Mouse (Mus musculus) limb, embryonic 11.5 days (tissue): ENCODE data around the gene Smok2b. TPM values are rescaled to one million over a fixed set of nuclear protein-coding genes. Genes with fewer than 3 reads are reported as not detected.
A peak's percentile ranks its signal among the peaks of the same experiment; 100 is the strongest.
"Not testable (repeated sequence)": the region's sequence is repeated elsewhere in the genome, so short reads cannot be mapped to it uniquely, and the experiment has no call there.

Experiments used
- ATAC-seq: fragments of 200-750 bp; cut with Nextera tagmentation; 2 replicates; pipeline ENCODE4 v1.8.0; 2017; ENCODE audit warnings: low read depth; ENCODE audit not compliant: insufficient number of reproducible peaks, low FRiP score, low TSS enrichment
- DNase-seq: peaks from one replicate; pipeline ENCODE4 v3.0.0-alpha.2; 2015; ENCODE audit warnings: low spot score
- H3K27ac ChIP-seq: fragments of 300-500 bp; sonication (generic); replicated peaks from 2 replicates; pipeline ENCODE4 v1.5.1; 2014; ENCODE audit warnings: low read depth, mild to moderate bottlenecking, low read length
- H3K27me3 ChIP-seq: fragments of 300-500 bp; sonication (generic); 2 replicates; pipeline ENCODE4 v1.6.1; 2014; ENCODE audit warnings: mild to moderate bottlenecking, low read length, mixed read lengths; ENCODE audit not compliant: control insufficient read depth, insufficient read depth
- H3K36me3 ChIP-seq: fragments of 300-500 bp; sonication (generic); 2 replicates; pipeline ENCODE4 v1.6.1; 2014; ENCODE audit warnings: mild to moderate bottlenecking, low read length, moderate library complexity, mixed read lengths; ENCODE audit not compliant: control insufficient read depth, insufficient read depth
- H3K4me1 ChIP-seq: fragments of 300-500 bp; sonication (generic); 2 replicates; pipeline ENCODE4 v1.6.1; 2014; ENCODE audit warnings: low read length, mixed read lengths; ENCODE audit not compliant: control insufficient read depth, insufficient read depth
- H3K4me2 ChIP-seq: fragments of 300-500 bp; sonication (generic); 2 replicates; pipeline ENCODE4 v1.6.1; 2014; ENCODE audit warnings: low read depth, mild to moderate bottlenecking, moderate library complexity; ENCODE audit not compliant: severe bottlenecking
- H3K4me3 ChIP-seq: fragments of 300-500 bp; sonication (generic); 2 replicates; pipeline ENCODE4 v1.5.1; 2014; ENCODE audit warnings: low read depth, low read length
- H3K9ac ChIP-seq: fragments of 300-500 bp; sonication (generic); 2 replicates; pipeline ENCODE4 v1.6.1; 2014; ENCODE audit warnings: mild to moderate bottlenecking, low read length
- H3K9me3 ChIP-seq: fragments of 300-500 bp; sonication (generic); 2 replicates; pipeline ENCODE4 v1.6.1; 2016; ENCODE audit warnings: low read length; ENCODE audit not compliant: control insufficient read depth
- WGBS: fragments of 180-500 bp; shearing (Covaris S2); extraction: QIAGEN DNeasy Blood & Tissue Kit; methylation state at CpG from one replicate; pipeline ENCODE4 v1.1.7; 2014; 5-methylcytosine and 5-hydroxymethylcytosine counted together
- polyA plus RNA-seq: library from polyadenylated mRNA; unstranded; fragments of >200 nt; fragmentation: Nextera tagmentation; extraction: Ambion mirVana; gene quantifications from 2 replicates; pipeline ENCODE4 v1.2.1, GENCODE M21; 2014

Smok2b gene
- polyA plus RNA-seq, 1 experiment from 2014 or later: not detected

DNA sequence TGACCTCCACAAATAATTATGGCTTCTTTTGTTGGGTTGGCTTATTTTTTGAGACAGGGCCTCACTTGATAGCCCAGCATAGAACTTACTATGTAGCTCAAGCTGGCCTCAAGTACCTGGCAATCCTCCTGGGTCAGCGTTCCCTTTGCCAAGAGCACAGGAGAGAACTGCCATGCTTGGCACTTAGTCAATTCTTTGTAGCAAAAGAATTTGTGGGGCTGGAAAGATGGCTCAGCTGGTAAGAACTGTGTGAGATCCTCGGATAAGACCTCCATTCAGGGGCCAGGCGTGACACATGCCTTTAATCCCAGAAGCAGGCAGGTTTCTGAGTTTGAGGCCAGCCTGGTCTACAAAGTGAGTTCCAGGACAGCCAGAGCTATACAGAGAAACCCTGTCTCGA, 33.6 kb upstream of the Smok2b start:
- ATAC-seq, H3K4me1 ChIP-seq, H3K27ac ChIP-seq, DNase-seq, H3K4me2 ChIP-seq, H3K4me3 ChIP-seq, H3K27me3 ChIP-seq, H3K36me3 ChIP-seq, H3K9ac ChIP-seq: not testable (repeated sequence)
- peaks cover 18% of the 10 kb centered on the region for H3K9me3 ChIP-seq
- 67% methylated on average over 4 of the region's 4 CpGs for WGBS

DNA sequence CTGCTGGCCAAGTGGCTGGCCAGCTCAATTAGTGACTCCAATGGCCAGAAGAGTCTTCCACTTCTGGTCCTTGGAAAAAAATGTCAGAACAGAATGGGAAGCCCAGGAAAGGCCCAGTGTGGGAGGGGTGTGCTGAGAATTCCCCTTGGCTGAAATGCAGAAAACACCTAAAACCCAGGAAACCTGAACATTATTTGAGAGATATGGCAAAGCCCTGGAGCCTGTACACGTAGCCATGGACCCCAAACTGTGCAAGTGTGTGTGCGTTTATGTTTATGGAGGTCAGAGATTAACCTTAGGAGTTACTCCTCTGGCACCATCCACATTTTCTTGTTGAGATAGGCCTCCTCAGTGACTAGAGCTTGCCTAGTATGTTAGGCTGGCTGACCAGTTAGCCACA, 31.2 kb upstream of the Smok2b start:
- ATAC-seq, H3K4me2 ChIP-seq, H3K9ac ChIP-seq, H3K4me1 ChIP-seq, H3K27me3 ChIP-seq, H3K27ac ChIP-seq, H3K36me3 ChIP-seq, H3K4me3 ChIP-seq, DNase-seq: not testable (repeated sequence)
- peaks cover 17% of the 10 kb centered on the region for H3K9me3 ChIP-seq
- 92% methylated on average over 2 of the region's 2 CpGs for WGBS

DNA sequence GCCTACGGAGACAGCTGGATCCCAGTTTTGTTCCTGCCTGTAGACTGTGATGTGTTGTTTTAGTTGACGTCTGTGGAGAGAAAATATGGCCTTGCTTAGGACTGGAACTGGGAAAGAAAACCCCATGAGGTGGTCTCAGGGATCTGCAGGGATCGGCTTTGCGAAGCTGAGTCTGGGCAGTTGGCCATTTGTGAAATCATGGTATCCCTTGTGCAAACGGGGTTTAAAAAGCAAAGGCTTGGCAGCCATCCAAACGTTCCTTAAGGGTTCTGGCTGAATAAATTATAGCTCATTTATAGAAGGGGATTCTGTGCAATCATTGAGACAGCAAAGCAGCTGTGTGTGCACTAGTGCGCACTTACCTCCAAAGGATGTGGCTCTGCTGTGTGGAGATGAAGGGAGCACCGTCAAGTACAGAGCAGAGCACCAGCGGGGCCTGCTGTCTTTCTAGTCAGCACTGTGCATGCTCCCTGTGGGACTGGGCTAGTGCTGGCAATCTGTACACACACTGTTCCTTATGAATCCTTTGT, 30.1 kb upstream of the Smok2b start:
- H3K27me3 ChIP-seq, ATAC-seq, H3K4me1 ChIP-seq, H3K4me2 ChIP-seq, H3K9ac ChIP-seq, H3K4me3 ChIP-seq, DNase-seq, H3K36me3 ChIP-seq, H3K27ac ChIP-seq: not testable (repeated sequence)
- peaks cover 17% of the 10 kb centered on the region for H3K9me3 ChIP-seq
- WGBS: 84% methylated on average over 8 of the region's 9 CpGs

DNA sequence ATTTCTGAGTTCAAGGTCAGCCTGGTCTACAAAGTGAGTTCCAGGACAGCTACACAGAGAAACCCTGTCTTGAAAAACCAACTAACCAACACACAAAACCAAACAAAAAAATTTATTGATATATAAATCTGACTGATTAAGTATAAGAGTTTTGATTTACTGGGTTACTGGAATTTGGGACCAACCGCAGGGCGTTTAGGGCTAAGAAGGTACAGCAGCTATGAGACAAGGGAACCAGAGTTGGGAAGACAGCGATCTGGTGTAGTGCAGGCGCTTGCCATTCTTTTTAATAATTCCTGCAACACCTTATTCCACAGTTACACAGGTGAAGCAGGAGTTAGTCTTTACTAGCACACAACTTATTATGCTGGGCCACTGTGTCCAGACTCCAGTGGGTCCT, 28.5 kb upstream of the Smok2b start:
- WGBS: 86% methylated on average over 4 of the region's 4 CpGs
- H3K4me1 ChIP-seq, H3K4me3 ChIP-seq, H3K36me3 ChIP-seq, H3K27me3 ChIP-seq, H3K4me2 ChIP-seq, DNase-seq, ATAC-seq, H3K9ac ChIP-seq, H3K27ac ChIP-seq: not testable (repeated sequence)
- H3K9me3 ChIP-seq: peaks cover 17% of the 10 kb centered on the region

DNA sequence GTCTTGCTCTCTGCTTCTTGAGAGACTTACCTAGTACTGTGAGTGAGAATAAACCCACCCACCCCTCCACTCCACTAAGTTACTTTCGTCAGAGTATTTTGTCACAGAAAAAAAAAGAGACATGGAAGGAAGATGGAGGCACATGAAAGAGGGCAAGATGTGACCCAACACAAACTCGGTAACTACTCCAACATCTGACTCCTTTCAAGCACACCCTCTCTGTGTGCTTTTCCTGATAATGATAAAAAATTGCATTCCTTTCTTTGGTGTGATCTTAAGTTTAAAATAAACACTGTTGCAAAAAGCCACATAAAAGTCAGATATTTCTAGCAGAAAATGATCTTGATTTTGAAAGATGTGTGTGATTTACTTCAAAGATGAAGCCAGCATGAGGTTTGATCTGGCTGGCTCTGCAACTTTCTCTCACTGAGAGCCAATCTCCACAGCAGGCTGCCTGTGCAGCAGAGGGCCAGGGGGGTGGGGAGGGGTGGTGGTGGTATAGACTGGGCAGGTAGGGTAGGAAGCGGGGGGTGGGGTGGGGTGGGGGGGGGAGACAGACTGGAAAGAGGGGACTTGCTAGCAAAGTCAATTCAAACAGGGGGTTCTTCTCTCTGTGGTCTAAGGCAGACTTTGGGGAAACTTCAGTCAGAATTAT, 27.5 kb upstream of the Smok2b start:
- H3K9me3 ChIP-seq: peaks cover 27% of the 10 kb centered on the region
- not testable (repeated sequence) for H3K9ac ChIP-seq, H3K27ac ChIP-seq, ATAC-seq, H3K27me3 ChIP-seq, DNase-seq, H3K4me1 ChIP-seq, H3K36me3 ChIP-seq, H3K4me3 ChIP-seq, H3K4me2 ChIP-seq
- 80% methylated on average over 2 of the region's 3 CpGs for WGBS

GRCm38 (mm10) chr17:13205247-13205646, 24.8 kb upstream of the Smok2b start:
- DNase-seq, H3K4me2 ChIP-seq, H3K27ac ChIP-seq, H3K4me3 ChIP-seq, H3K27me3 ChIP-seq, ATAC-seq, H3K36me3 ChIP-seq, H3K4me1 ChIP-seq, H3K9ac ChIP-seq: not testable (repeated sequence)
- 83% methylated on average over 1 of the region's 1 CpGs for WGBS
- peaks cover 31% of the 10 kb centered on the region for H3K9me3 ChIP-seq

DNA sequence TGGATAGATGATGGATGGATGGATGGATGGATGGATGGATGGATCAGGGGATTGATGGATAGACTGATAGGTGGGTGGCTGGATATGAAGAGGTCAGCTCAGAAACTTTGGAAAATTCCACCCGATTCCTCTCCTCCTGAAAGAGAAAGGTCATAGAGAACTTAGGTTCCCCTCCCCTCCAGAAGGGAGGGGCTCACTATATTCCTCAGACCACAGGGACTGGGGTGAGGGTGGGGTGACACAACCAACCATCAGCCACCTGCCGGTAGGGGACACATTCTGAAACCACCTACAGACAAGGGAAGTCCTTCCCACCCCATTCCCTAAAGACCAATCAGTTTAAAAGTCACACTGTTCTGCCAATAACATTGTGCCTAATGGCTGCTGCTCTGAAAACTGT, 23.6 kb upstream of the Smok2b start:
- ATAC-seq (peak; percentile 37; the same call in 1 of the 2 replicates), DNase-seq (no peak)
- Histone ChIP-seq H3K36me3 (no peaks in the 10 kb centered on the region), H3K27me3 (no peaks in the 10 kb centered on the region), H3K4me2 (no peak overlapping the region), H3K27ac (no peak overlapping the region), H3K9me3 (peaks cover 28% of the 10 kb centered on the region), H3K4me1 (no peaks in the 10 kb centered on the region), H3K9ac (no peak overlapping the region), H3K4me3 (no peak overlapping the region)
- 92% methylated on average over 2 of the region's 2 CpGs for WGBS

- ATAC-seq, H3K9ac ChIP-seq, H3K4me2 ChIP-seq, DNase-seq, H3K36me3 ChIP-seq, H3K4me3 ChIP-seq, H3K4me1 ChIP-seq, H3K27ac ChIP-seq, H3K27me3 ChIP-seq: not testable (repeated sequence)
- H3K9me3 ChIP-seq: peaks cover 45% of the 10 kb centered on the region
Measured at GRCm38 (mm10) chr17:13208460-13208859, 21.6 kb upstream of the Smok2b start.
